14 mouse cellular contexts compared by ENCODE assay signal in the genomic region with DNA sequence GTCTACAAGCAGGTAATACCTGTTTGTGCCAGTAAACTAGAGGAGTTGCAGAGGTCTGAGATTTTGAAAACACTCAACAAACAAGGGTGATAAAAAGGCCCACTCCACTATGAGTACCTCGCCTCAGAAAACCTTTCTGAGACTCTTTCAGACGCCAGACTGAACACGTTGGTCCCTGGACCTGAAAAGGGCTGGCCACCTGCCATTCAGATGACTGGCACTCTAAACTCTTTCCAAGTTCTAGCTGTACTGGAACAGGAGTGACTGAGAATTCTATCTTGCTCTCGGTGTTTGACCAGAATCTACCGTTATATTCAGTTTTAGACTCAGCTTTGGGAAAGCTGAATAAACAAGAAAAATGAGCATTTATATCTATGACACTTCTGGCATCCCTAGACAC. TPM values are rescaled to one million over a fixed set of nuclear protein-coding genes. Genes with fewer than 3 reads are reported as not detected.
DNase-seq lines count a peak whose midpoint lies in the region; ATAC-seq and TF ChIP-seq lines count a peak whose summit lies in the region.
"Had no signal": no experiment of that assay in that cellular context is flagged by ENCODE, and none has a peak within 500 bp of the region (broad histone marks: within the 10 kb centered on the region; RNA-seq: fewer than 3 reads in every experiment).

No protein-coding gene starts in this region.

- no peak for ATAC-seq in kidney, embryonic 16.5 days (ENCODE audit: low FRiP score, low TSS enrichment)

- intact Hi-C loops in heart, postnatal 10 days (cut with DNase I) = no loop called here
- intact Hi-C loops in left cerebral cortex, postnatal 36 days (cut with DNase I) = no loop called here

- no peaks in the 10 kb centered on the region for H3K27me3 ChIP-seq in kidney, embryonic 16.5 days (ENCODE audit: insufficient read depth, low read length)
- H3K27me3 ChIP-seq: CH12.LX; liver, embryonic 13.5 days; neural tube, embryonic 12.5 days had no signal

- H3K9ac ChIP-seq in kidney, embryonic 16.5 days (replicated peaks; ENCODE audit: low read length) = no peak overlapping the region
- H3K9ac ChIP-seq: hindbrain, embryonic 14.5 days; liver, embryonic 13.5 days; neural tube, embryonic 12.5 days had no signal

- no peak overlapping the region for H3K4me3 ChIP-seq in kidney, embryonic 16.5 days (ENCODE audit: low read length)
- H3K4me3 ChIP-seq: liver, embryonic 13.5 days; neural tube, embryonic 12.5 days had no signal

- WGBS in kidney, embryonic 16.5 days = 75% methylated on average over 5 of the region's 5 CpGs

- no peak for TF ChIP-seq POLR2A in brain, embryonic 14.5 days (IDR thresholded peaks at IDR 0.05; ENCODE audit: borderline replicate concordance, extremely low read depth, insufficient read depth, insufficient read length, poor library complexity, severe bottlenecking)

- H3K9me3 ChIP-seq in kidney, embryonic 16.5 days (ENCODE audit: low read length) = no peaks in the 10 kb centered on the region
- H3K9me3 ChIP-seq: liver, embryonic 13.5 days; neural tube, embryonic 12.5 days had no signal

- no peak for TF ChIP-seq CTCF in brain, embryonic 14.5 days (IDR thresholded peaks at IDR 0.05; ENCODE audit: borderline replicate concordance, extremely low read depth, insufficient read depth, insufficient read length)

- no peak overlapping the region for H3K4me2 ChIP-seq in kidney, embryonic 16.5 days (replicated peaks; ENCODE audit: low read depth, low read length)
- H3K4me2 ChIP-seq: hindbrain, embryonic 14.5 days; liver, embryonic 13.5 days; neural tube, embryonic 12.5 days had no signal

- H3K4me1 ChIP-seq in kidney, embryonic 16.5 days (ENCODE audit: insufficient read depth, low read length) = no peaks in the 10 kb centered on the region
- H3K4me1 ChIP-seq: liver, embryonic 13.5 days had no signal

- peak; percentile 43 for DNase-seq in kidney, adult 18-20 months
- DNase-seq in brain, embryonic 14.5 days (ENCODE audit: low read depth) = peak; percentile 66
- peak; percentile 63 for DNase-seq in cerebellum, adult 9-10 months
- peak; percentile 69 to 77 for DNase-seq in heart, postnatal 10 days
- no peak for DNase-seq in left cerebral cortex, postnatal 36 days (ENCODE audit: low spot score in 2 of 2)
- DNase-seq in natural killer cell, adult 2 months (ENCODE audit: low spot score in 2 of 2) = no peak
- DNase-seq: gastrocnemius, postnatal 36 days; liver, embryonic 13.5 days; lung, postnatal 36 days; midbrain, embryonic 14.5 days had no signal

- no peaks in the 10 kb centered on the region for H3K36me3 ChIP-seq in kidney, embryonic 16.5 days (ENCODE audit: insufficient read depth, low read length)
- H3K36me3 ChIP-seq: liver, embryonic 13.5 days; neural tube, embryonic 12.5 days had no signal

- H3K27ac ChIP-seq in kidney, embryonic 16.5 days (ENCODE audit: low read length) = no peak overlapping the region
- H3K27ac ChIP-seq: hindbrain, embryonic 14.5 days; liver, embryonic 13.5 days; neural tube, embryonic 12.5 days had no signal

RNA-seq across cellular contexts. Expression of a gene that starts 43.4 kb away (rescaled TPM):
- 4.2 and 4.5 TPM in 2 replicates for polyA plus RNA-seq in kidney, embryonic 16.5 days (2015; fragmentation: Nextera tagmentation; extraction: Ambion mirVana)
- 11.5 and 20.6 TPM in 2 replicates for polyA plus RNA-seq in brain, embryonic 14.5 days (2012; rRNA removed)
- total RNA-seq in heart, postnatal 10 days (2021) = 1 to 10 TPM in 1 of 2 experiments, under 1 TPM in 1; 0.89 to 1.3 TPM
- total RNA-seq in left cerebral cortex, postnatal 36 days (2021) = 10 to 100 TPM; 28.4 to 28.6 TPM

Comparison
In these comparisons a context has a peak if more than half of its experiments do, and no peak if none do; other contexts are left out.
1. DNase-seq: peak in kidney, adult 18-20 months (single experiment), brain, embryonic 14.5 days (single experiment), cerebellum, adult 9-10 months (single experiment) and heart, postnatal 10 days (2 of 2); none in left cerebral cortex, postnatal 36 days (0 of 2) and natural killer cell, adult 2 months (0 of 2).
2. RNA of a gene that starts 43.4 kb away (total RNA-seq): 28.4 to 28.6 TPM in left cerebral cortex, postnatal 36 days; 0.89 to 1.3 TPM in heart, postnatal 10 days; every median in the first group is over 10 times any median in the second.